Mouse (Mus musculus) adrenal gland, postnatal 14 days (tissue): ENCODE measurements at regions not wholly inside any gene's neighbourhood (a gene's known extent, or its start where the extent isn't known, plus 50 kb on each side); places are given as distances from the start of the nearest gene placed in this dataset.

ENCODE experiments used
- DNase-seq: peaks from one replicate; pipeline ENCODE4 v3.0.0; 2021; ENCODE audit warnings: mixed read lengths

DNA sequence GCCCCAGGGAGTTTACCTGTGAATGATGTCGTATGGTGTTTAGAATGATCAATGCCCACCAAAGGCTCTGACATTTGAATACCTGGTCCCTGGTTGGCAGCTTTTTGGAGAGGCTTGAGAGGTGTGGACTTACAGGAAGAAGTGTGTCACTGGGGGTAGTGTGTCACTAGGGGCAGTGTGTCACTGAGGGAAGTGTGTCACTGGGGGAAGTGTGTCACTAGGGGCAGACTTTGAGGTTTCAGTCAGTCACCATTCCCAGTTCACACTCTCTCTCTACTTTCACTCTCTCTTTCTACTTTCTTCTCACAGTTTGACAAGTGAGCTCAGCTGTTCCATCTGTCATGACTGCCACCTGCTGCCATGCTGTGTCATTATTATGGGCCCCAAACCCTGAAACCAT is 52.0 kb upstream of the Ccnd1 start:
- DNase-seq, result no peak
